Mouse (Mus musculus) gastrocnemius, postnatal 36 days (tissue): Measurements from ENCODE around the gene Gltpd2. TPM values are rescaled to one million over a fixed set of nuclear protein-coding genes. Genes with fewer than 3 reads are reported as not detected.

Experiments used
- DNase-seq, 2 experiments: peaks; one replicate each; pipeline ENCODE4 v3.0.0; 2022
- intact Hi-C: fragments of 180-260 bp; cut with DNase I; formaldehyde crosslinking; loops from one replicate; pipeline ENCODE4 v1.15.1; 2025
- total RNA-seq, 2 experiments: library from RNA; stranded (reverse); gene quantifications; 2 replicates each; pipeline ENCODE4 v1.2.3; 2021

The Gltpd2 gene
- total RNA-seq, 2 experiments from 2014 or later, result not detected

- DNase-seq, result no peak
- intact Hi-C loops, result no loop called here
These were observed 42.9 kb downstream of the Gltpd2 start for GRCm38 (mm10) chr11:70561937-70562286.

GRCm38 (mm10) chr11:70562287-70562994 is 43.4 kb downstream of the Gltpd2 start, which contains the start of gene Mink1:
TSS of gene Mink1 (plus strand) at chr11:70562881.
- intact Hi-C loops, result no loop called here
- DNase-seq, result peak; percentile 79 to 85

- DNase-seq, result no peak
- intact Hi-C loops, result no loop called here
These were observed 44.0 kb downstream of the Gltpd2 start for GRCm38 (mm10) chr11:70562995-70563469.

GRCm38 (mm10) chr11:70563470-70564275 is 44.7 kb downstream of the Gltpd2 start:
- no peak for DNase-seq
- intact Hi-C loops, result no loop called here

GRCm38 (mm10) chr11:70564276-70564873 is 45.4 kb downstream of the Gltpd2 start:
- DNase-seq, result no peak
- intact Hi-C loops, result no loop called here

GRCm38 (mm10) chr11:70566586-70566985 is 47.6 kb downstream of the Gltpd2 start:
- DNase-seq, result no peak
- intact Hi-C loops, result no loop called here

Other genes with a start within 250 kb of the Gltpd2 start
- gene Alox12e, start 196.6 kb upstream of the Gltpd2 start, total RNA-seq, result not detected
- gene Alox15, start 167.2 kb upstream of the Gltpd2 start, total RNA-seq, result under 1 TPM in 1 of 2 experiments, not detected in 1; 0.87 TPM
- gene Pelp1, start 109.2 kb upstream of the Gltpd2 start, total RNA-seq, result 10 to 100 TPM; 16.1 to 20.9 TPM
- gene Arrb2, start 86.6 kb upstream of the Gltpd2 start, total RNA-seq, result 1 to 10 TPM; 6.2 to 8.1 TPM
- 1 to 10 TPM; 4.2 to 6.8 TPM for gene Med11, start 67.3 kb upstream of the Gltpd2 start, total RNA-seq
- gene Zmynd15, start 59.8 kb upstream of the Gltpd2 start, total RNA-seq, result under 1 TPM; 0.10 to 0.61 TPM
- gene Cxcl16, start 59.2 kb upstream of the Gltpd2 start, total RNA-seq, result 1 to 10 TPM; 1.4 to 1.5 TPM
- gene Tm4sf5, start 14.0 kb upstream of the Gltpd2 start, total RNA-seq, result not detected
- gene Vmo1, start 4.6 kb upstream of the Gltpd2 start, total RNA-seq, result not detected
- 100 to 1,000 TPM; 242 TPM for gene Psmb6, start 6.2 kb downstream of the Gltpd2 start, total RNA-seq
- gene Gm40193, start 13.7 kb downstream of the Gltpd2 start, total RNA-seq, result not detected
- 10 to 100 TPM; 15.0 to 17.2 TPM for gene Pld2, start 20.9 kb downstream of the Gltpd2 start, total RNA-seq
- 10 to 100 TPM; 28.0 to 31.1 TPM for gene Mink1, start 43.7 kb downstream of the Gltpd2 start, total RNA-seq
- not detected for gene 4930544D05Rik, start 96.7 kb downstream of the Gltpd2 start, total RNA-seq
- 10 to 100 TPM; 18.0 to 28.1 TPM for gene Chrne, start 100.0 kb downstream of the Gltpd2 start, total RNA-seq
- not detected for gene Gp1ba, start 119.9 kb downstream of the Gltpd2 start, total RNA-seq
- gene Rnf167, start 128.0 kb downstream of the Gltpd2 start, total RNA-seq, result 10 to 100 TPM; 27.3 to 33.8 TPM
- gene Slc25a11, start 128.3 kb downstream of the Gltpd2 start, total RNA-seq, result 100 to 1,000 TPM; 308 to 309 TPM
- gene Pfn1, start 135.4 kb downstream of the Gltpd2 start, total RNA-seq, result 100 to 1,000 TPM; 288 to 339 TPM
- gene Eno3, start 138.0 kb downstream of the Gltpd2 start, total RNA-seq, result 1,000 to 10,000 TPM; 8,161 to 9,332 TPM
- gene Spag7, start 150.2 kb downstream of the Gltpd2 start, total RNA-seq, result 10 to 100 TPM; 78.9 to 81.6 TPM
- gene Camta2, start 168.9 kb downstream of the Gltpd2 start, total RNA-seq, result 10 to 100 TPM; 36.8 to 38.8 TPM
- gene Inca1, start 181.0 kb downstream of the Gltpd2 start, total RNA-seq, result 1 to 10 TPM; 3.7 to 4.5 TPM
- 100 to 1,000 TPM; 460 to 537 TPM for gene Kif1c, start 181.4 kb downstream of the Gltpd2 start, total RNA-seq
- gene Zfp3, start 245.0 kb downstream of the Gltpd2 start, total RNA-seq, result 10 to 100 TPM in 1 of 2 experiments, 1 to 10 TPM in 1; 7.4 to 11.4 TPM